Mouse (Mus musculus) T-helper 17 cell (primary cell): Measurements from ENCODE around the gene 2410004P03Rik.

Experiments used
- in situ Hi-C, 2 experiments: fragments of 300-600 bp; cut with MboI, MseI; formaldehyde crosslinking; loops; 1 replicate in 1 of 2; 2 replicates in 1 of 2; pipeline ENCODE4 v1.15.1; 2025; ENCODE audit warnings: high pct_unique_total_duplicates in 2 of 2

Gene 2410004P03Rik

GRCm38 (mm10) chr12:17024554-17025110 lies 13.1 kb upstream of the 2410004P03Rik start:
- in situ Hi-C loops = loop anchor here (25.0 kb wide), 2 partner anchors 188 to 437 kb away; no protein-coding TSS in a partner anchor

GRCm38 (mm10) chr12:17022145-17022544 lies 10.6 kb upstream of the 2410004P03Rik start:
- in situ Hi-C loops = loop anchor here in 1 of 2 experiments (25.0 kb wide), 1 partner anchor 435 kb away; no protein-coding TSS in a partner anchor

- in situ Hi-C loops = loop anchor here in 1 of 2 experiments (25.0 kb wide), 1 partner anchor 434 kb away; no protein-coding TSS in a partner anchor
These were observed 9.6 kb upstream of the 2410004P03Rik start for GRCm38 (mm10) chr12:17021125-17021524.

GRCm38 (mm10) chr12:17018468-17018867 lies 6.9 kb upstream of the 2410004P03Rik start:
- in situ Hi-C loops = loop anchor here (10.0 to 25.0 kb wide), 2 partner anchors 294 to 431 kb away; no protein-coding TSS in a partner anchor

- in situ Hi-C loops = loop anchor here (10.0 to 25.0 kb wide), 2 partner anchors 291 to 428 kb away; no protein-coding TSS in a partner anchor
These were observed 4.2 kb upstream of the 2410004P03Rik start for GRCm38 (mm10) chr12:17015711-17016110.

- in situ Hi-C loops = loop anchor here (5.0 to 25.0 kb wide), 3 partner anchors 205 to 425 kb away; no protein-coding TSS in a partner anchor
These were observed 756 bp upstream of the 2410004P03Rik start for GRCm38 (mm10) chr12:17012067-17012899.

- in situ Hi-C loops = loop anchor here in 1 of 2 experiments (25.0 kb wide), 1 partner anchor 422 kb away; no protein-coding TSS in a partner anchor
These were observed 2.1 kb downstream of the 2410004P03Rik start for GRCm38 (mm10) chr12:17009466-17009865.

- in situ Hi-C loops = loop anchor here (5.0 to 25.0 kb wide), 2 partner anchors 189 to 414 kb away; partner anchors contain the start of gene E2f6 (in 1 of the 2)
These were observed 10.3 kb downstream of the 2410004P03Rik start for GRCm38 (mm10) chr12:17001211-17001610.

- in situ Hi-C loops = loop anchor here (5.0 to 25.0 kb wide), 2 partner anchors 188 to 413 kb away; partner anchors contain the start of gene E2f6 (in 1 of the 2)
These were observed 10.9 kb downstream of the 2410004P03Rik start for GRCm38 (mm10) chr12:17000628-17001027.

- in situ Hi-C loops = loop anchor here (5.0 to 25.0 kb wide), 3 partner anchors 185 to 413 kb away; partner anchors contain the start of gene E2f6 (in 2 of the 2)
These were observed 11.6 kb downstream of the 2410004P03Rik start, which contains the start of gene Pqlc3 for GRCm38 (mm10) chr12:16999739-17000497. Gene Pqlc3, minus strand, starts transcription at chr12:17000408.

GRCm38 (mm10) chr12:16999146-16999545 lies 12.4 kb downstream of the 2410004P03Rik start:
- in situ Hi-C loops = loop anchor here in 1 of 2 experiments (10.0 kb wide), 1 partner anchor 184 kb away; the partner anchor contains the start of gene E2f6

- in situ Hi-C loops = loop anchor here in 1 of 2 experiments (10.0 kb wide), 1 partner anchor 182 kb away; the partner anchor contains the start of gene E2f6
These were observed 14.6 kb downstream of the 2410004P03Rik start for GRCm38 (mm10) chr12:16996886-16997462.

- in situ Hi-C loops = loop anchor here in 1 of 2 experiments (10.0 kb wide), 1 partner anchor 181 kb away; the partner anchor contains the start of gene E2f6
These were observed 15.2 kb downstream of the 2410004P03Rik start for GRCm38 (mm10) chr12:16996281-16996680.

GRCm38 (mm10) chr12:16994291-16994690 lies 17.2 kb downstream of the 2410004P03Rik start:
- in situ Hi-C loops = loop anchor here in 1 of 2 experiments (10.0 kb wide), 1 partner anchor 179 kb away; the partner anchor contains the start of gene E2f6

GRCm38 (mm10) chr12:16992355-16992754 lies 19.2 kb downstream of the 2410004P03Rik start:
- in situ Hi-C loops = loop anchor here in 1 of 2 experiments (10.0 kb wide), 1 partner anchor 178 kb away; the partner anchor contains the start of gene E2f6

- in situ Hi-C loops = loop anchor here in 1 of 2 experiments (10.0 kb wide), 1 partner anchor 177 kb away; the partner anchor contains the start of gene E2f6
These were observed 20.2 kb downstream of the 2410004P03Rik start for GRCm38 (mm10) chr12:16991376-16991775.

GRCm38 (mm10) chr12:16985778-16986177 lies 25.7 kb downstream of the 2410004P03Rik start:
- in situ Hi-C loops = no loop called here

- in situ Hi-C loops = no loop called here
These were observed 34.4 kb downstream of the 2410004P03Rik start for GRCm38 (mm10) chr12:16977120-16977519.

- in situ Hi-C loops = no loop called here
These were observed 44.7 kb downstream of the 2410004P03Rik start for GRCm38 (mm10) chr12:16966811-16967210.

GRCm38 (mm10) chr12:16963354-16963753 lies 48.2 kb downstream of the 2410004P03Rik start:
- in situ Hi-C loops = no loop called here
